Mouse (Mus musculus) testis, adult 2 months (tissue): ENCODE results near the gene Mitd1. TPM values are rescaled to one million over a fixed set of nuclear protein-coding genes. Genes with fewer than 3 reads are reported as not detected.

Experiments used
- H3K27ac ChIP-seq: fragments of 200-500 bp; 2 replicates; pipeline ENCODE4 v1.5.1; 2012; ENCODE audit warnings: low read depth, low read length; ENCODE audit not compliant: control insufficient read depth, insufficient read depth
- H3K27me3 ChIP-seq: fragments of 200-500 bp; 2 replicates; pipeline ENCODE4 v1.6.1; 2012; ENCODE audit warnings: mild to moderate bottlenecking, low read length, moderate library complexity; ENCODE audit not compliant: control insufficient read depth, insufficient read depth
- H3K36me3 ChIP-seq: fragments of 200-500 bp; 2 replicates; pipeline ENCODE4 v1.6.1; 2012; ENCODE audit warnings: mild to moderate bottlenecking, low read length; ENCODE audit not compliant: control insufficient read depth, insufficient read depth
- H3K4me1 ChIP-seq: fragments of 200-500 bp; 2 replicates; pipeline ENCODE4 v1.6.1; 2012; ENCODE audit warnings: low read length; ENCODE audit not compliant: control insufficient read depth, insufficient read depth
- H3K4me3 ChIP-seq: fragments of 200-500 bp; 2 replicates; pipeline ENCODE4 v1.5.1; 2012; ENCODE audit warnings: low read depth, mild to moderate bottlenecking, low read length, moderate library complexity, mixed read lengths; ENCODE audit not compliant: control insufficient read depth
- CTCF ChIP-seq: fragments of 200-500 bp; IDR thresholded peaks from 2 replicates; pipeline ENCODE4 v1.5.1; 2012; ENCODE audit warnings: low read depth, mild to moderate bottlenecking, inconsistent platforms, low read length, moderate library complexity; ENCODE audit not compliant: control insufficient read depth, insufficient read depth, insufficient replicate concordance
- POLR2A ChIP-seq: fragments of 200-500 bp; IDR thresholded peaks from 2 replicates; pipeline ENCODE4 v1.6.1; 2012; ENCODE audit warnings: low read depth, mild to moderate bottlenecking, inconsistent platforms, low read length, moderate library complexity; ENCODE audit not compliant: control insufficient read depth
- polyA plus RNA-seq: library from polyadenylated mRNA; depleted of rRNA; stranded (reverse); fragments of >200 nt; gene quantifications from 2 replicates; pipeline ENCODE4 v1.2.3, GENCODE M21; 2012; rRNA removed

Mitd1 gene
- polyA plus RNA-seq, 1 experiment: 1.8 TPM

GRCm38 (mm10) chr1:37867056-37867455, 23.2 kb downstream of the Mitd1 start:
- TF ChIP-seq CTCF (peak; percentile 12; the same call in 1 of the 2 replicates), POLR2A (no peak)
- peaks cover 3% of the 10 kb centered on the region for H3K4me1 ChIP-seq
- H3K27me3 ChIP-seq: no peaks in the 10 kb centered on the region
- H3K36me3 ChIP-seq: no peaks in the 10 kb centered on the region
- no peak overlapping the region for H3K27ac ChIP-seq
- no peak overlapping the region for H3K4me3 ChIP-seq

GRCm38 (mm10) chr1:37866286-37866685, 23.9 kb downstream of the Mitd1 start, which contains the start of gene Tsga10:
TSS of gene Tsga10 (minus strand) at chr1:37866429.
- Histone ChIP-seq H3K4me1 (no peaks in the 10 kb centered on the region), H3K36me3 (no peaks in the 10 kb centered on the region), H3K27me3 (no peaks in the 10 kb centered on the region), H3K4me3 (peak within 1 kb of the TSS; percentile 90), H3K27ac (peak within 1 kb of the TSS; percentile 96)
- TF ChIP-seq POLR2A (no peak), CTCF (no peak)

DNA sequence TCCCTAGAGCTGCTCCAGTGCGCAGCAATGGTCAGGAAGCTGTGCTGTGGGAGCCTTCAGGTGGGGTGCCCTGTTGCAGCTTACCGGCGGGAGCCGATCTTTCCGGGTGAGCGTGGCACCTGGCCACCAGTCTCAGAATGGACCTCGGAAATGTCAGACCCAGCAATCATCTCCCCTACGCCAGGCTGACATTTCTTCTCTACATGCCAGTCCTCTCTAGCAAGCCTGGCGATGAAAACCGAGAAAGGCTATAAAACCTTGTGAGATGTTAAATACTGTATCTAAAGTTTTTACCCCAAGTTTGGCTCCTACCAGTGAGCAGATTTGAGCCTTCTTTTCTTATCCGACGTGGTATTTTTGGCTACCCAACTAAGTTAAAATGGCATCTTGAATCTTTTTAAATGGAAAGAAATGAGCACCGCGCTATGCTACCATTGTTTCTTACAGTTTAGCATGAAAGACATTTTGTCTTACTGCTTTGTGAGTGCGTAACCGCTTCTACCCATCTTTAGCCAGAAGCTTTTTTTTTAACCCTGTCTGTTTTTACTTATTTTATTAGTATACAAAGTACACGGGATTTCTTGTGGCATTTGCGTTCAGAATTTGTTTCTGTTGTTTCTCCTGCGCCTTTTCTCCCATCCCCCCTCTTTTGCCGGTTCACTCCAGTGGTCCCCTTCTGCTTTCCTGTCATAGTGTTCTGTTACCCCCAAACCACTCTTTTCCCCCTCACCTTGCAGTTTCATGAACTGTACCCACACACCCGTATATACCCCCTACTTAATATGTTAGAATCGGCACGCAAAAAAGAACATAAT, 24.6 kb downstream of the Mitd1 start:
- TF ChIP-seq POLR2A (no peak), CTCF (no peak)
- H3K27me3 ChIP-seq: no peaks in the 10 kb centered on the region
- H3K27ac ChIP-seq: peak overlapping the region; percentile 96
- H3K4me3 ChIP-seq: peak overlapping the region; percentile 90
- H3K36me3 ChIP-seq: no peaks in the 10 kb centered on the region
- H3K4me1 ChIP-seq: no peaks in the 10 kb centered on the region

DNA sequence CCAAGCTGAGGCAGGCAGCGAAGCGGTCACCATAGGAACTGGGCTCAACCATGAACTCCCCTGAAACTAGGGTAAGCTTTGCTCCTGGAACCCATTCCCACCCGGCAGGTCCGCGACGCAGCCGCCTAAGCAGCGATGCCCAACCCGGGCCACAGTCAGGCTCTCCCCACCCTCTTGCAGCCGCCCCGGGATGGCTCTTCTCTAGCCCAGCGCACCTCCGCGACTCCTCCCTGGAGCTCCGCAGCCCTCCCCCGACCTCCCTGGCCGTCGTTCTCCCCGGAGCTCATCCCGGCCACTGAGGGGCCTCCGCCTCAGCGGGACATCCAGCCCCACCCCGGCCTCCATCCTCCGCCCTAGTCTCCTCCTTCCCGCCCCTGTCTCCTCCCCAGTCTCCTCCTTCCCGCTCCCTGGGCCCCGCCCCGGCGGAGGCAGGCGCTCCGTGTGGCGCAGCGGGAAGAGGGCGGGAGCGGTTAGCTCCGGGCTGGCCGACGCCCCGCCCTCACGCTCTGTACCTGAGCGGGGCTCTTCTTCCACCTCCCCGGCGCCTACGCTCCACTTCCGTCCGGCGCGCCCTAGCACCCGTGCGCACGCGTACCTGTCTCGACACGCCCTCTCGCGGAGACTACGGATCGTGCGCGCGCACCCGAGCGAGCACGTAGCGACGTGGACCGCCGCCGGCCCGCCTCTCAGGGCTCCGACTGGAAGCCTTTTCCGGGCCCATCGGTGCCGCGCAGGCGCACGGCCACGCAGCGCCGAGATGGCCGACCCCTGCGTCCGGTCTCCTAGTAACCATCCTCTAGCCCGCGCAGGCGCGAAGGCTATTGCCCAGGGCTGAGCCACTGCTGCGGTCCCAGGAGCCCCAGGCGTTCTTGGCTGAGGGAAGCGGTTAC, 25.5 kb downstream of the Mitd1 start:
- Histone ChIP-seq H3K27me3 (no peaks in the 10 kb centered on the region), H3K4me1 (no peaks in the 10 kb centered on the region), H3K4me3 (peak overlapping the region; percentile 90), H3K36me3 (no peaks in the 10 kb centered on the region), H3K27ac (peak overlapping the region; percentile 96)
- TF ChIP-seq POLR2A (peak; percentile 89), CTCF (no peak)

GRCm38 (mm10) chr1:37850696-37851095, 39.5 kb downstream of the Mitd1 start:
- Histone ChIP-seq H3K36me3 (no peaks in the 10 kb centered on the region), H3K4me1 (no peaks in the 10 kb centered on the region), H3K27me3 (no peaks in the 10 kb centered on the region), H3K4me3 (no peak overlapping the region), H3K27ac (no peak overlapping the region)
- no peak for TF ChIP-seq POLR2A
- TF ChIP-seq CTCF: no peak

- Histone ChIP-seq H3K27ac (no peak overlapping the region), H3K36me3 (peaks cover 1% of the 10 kb centered on the region; the same call in 1 of the 2 replicates), H3K4me1 (no peaks in the 10 kb centered on the region), H3K4me3 (no peak overlapping the region), H3K27me3 (no peaks in the 10 kb centered on the region)
- TF ChIP-seq POLR2A (no peak), CTCF (no peak)
Measured at GRCm38 (mm10) chr1:37846878-37847277, 43.3 kb downstream of the Mitd1 start.

- TF ChIP-seq POLR2A: no peak
- TF ChIP-seq CTCF: no peak
- H3K27ac ChIP-seq: no peak overlapping the region
- no peaks in the 10 kb centered on the region for H3K4me1 ChIP-seq
- no peak overlapping the region for H3K4me3 ChIP-seq
- H3K27me3 ChIP-seq: no peaks in the 10 kb centered on the region
- H3K36me3 ChIP-seq: peaks cover 2% of the 10 kb centered on the region; the same call in 1 of the 2 replicates
Measured at GRCm38 (mm10) chr1:37831681-37832080, 58.5 kb downstream of the Mitd1 start.

Other genes with a start within 250 kb of the Mitd1 start
- gene 2010300C02Rik, start 170.3 kb downstream of the Mitd1 start, polyA plus RNA-seq: 2.2 and 3.3 TPM in 2 replicates
- gene Tsga10, start 24.0 kb downstream of the Mitd1 start, polyA plus RNA-seq: 31.1 and 36.4 TPM in 2 replicates
- 2.8 and 3.3 TPM in 2 replicates for gene Lipt1, start 18.7 kb downstream of the Mitd1 start, polyA plus RNA-seq
- gene Mrpl30, start 66 bp upstream of the Mitd1 start, polyA plus RNA-seq: 64.9 and 71.3 TPM in 2 replicates
- not detected in 2 replicates for gene Lyg2, start 26.1 kb upstream of the Mitd1 start, polyA plus RNA-seq
- not detected in 2 replicates for gene Lyg1, start 67.3 kb upstream of the Mitd1 start, polyA plus RNA-seq
- gene Txndc9, start 107.5 kb upstream of the Mitd1 start, polyA plus RNA-seq: 23.8 and 27.6 TPM in 2 replicates
- 31.8 and 46.4 TPM in 2 replicates for gene Eif5b, start 107.6 kb upstream of the Mitd1 start, polyA plus RNA-seq
- 20.0 and 21.3 TPM in 2 replicates for gene Rev1, start 239.4 kb upstream of the Mitd1 start, polyA plus RNA-seq